Mouse (Mus musculus): Measurements from ENCODE around the gene Crk. TPM values are rescaled to one million over a fixed set of nuclear protein-coding genes. Genes with fewer than 3 reads are reported as not detected.

Crk gene
- polyA plus RNA-seq, 3 experiments from 2014 or later = 10.5 to 13.5 (median 12.0) TPM

DNA sequence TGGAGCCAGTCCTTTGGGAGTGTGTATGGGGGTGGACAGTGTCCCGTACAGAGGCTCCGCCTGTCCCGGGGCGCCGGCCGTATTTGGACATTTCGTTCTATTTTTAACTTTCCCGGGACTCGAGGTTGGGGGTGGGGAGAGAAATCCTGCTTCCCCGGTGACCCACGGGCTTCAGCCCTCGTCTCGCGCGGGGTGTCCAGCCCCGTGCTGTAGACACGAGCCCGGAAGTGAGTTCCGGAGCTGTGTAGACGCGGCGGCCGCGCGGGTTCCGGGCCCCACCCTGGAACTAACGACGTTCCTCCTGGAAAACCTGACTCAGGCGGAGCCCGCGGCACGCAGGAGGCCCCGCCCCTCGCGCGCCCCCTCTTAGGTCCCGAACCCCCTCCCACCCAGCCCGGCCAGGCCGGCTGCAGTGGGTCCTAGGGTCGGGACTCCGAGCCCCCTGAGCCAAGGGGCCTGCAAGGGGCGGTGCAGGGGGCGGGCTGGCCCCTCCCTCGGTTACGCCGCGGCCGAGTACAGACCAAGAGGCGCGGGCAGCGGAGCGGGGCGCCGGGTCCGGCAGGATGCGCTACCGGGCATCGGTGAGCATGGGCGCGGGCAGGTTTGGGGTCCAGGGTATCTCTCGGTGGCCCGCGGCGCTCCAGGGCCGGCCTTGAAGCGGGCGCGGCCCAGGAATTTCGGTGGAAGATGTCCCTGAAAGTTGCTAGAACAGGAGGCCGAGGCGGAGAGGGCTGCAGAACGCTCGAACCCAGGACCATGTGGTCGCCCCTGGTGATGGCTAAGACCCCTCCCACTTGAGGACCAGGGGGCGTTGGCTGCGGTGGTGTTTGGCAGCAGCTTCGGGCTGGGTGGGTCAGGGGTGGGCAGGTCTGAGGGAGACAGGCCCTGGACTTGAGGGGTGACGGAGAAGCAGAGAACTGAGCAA is 23.2 kb upstream of the Crk start:
- peak; percentile 24 for ATAC-seq

DNA sequence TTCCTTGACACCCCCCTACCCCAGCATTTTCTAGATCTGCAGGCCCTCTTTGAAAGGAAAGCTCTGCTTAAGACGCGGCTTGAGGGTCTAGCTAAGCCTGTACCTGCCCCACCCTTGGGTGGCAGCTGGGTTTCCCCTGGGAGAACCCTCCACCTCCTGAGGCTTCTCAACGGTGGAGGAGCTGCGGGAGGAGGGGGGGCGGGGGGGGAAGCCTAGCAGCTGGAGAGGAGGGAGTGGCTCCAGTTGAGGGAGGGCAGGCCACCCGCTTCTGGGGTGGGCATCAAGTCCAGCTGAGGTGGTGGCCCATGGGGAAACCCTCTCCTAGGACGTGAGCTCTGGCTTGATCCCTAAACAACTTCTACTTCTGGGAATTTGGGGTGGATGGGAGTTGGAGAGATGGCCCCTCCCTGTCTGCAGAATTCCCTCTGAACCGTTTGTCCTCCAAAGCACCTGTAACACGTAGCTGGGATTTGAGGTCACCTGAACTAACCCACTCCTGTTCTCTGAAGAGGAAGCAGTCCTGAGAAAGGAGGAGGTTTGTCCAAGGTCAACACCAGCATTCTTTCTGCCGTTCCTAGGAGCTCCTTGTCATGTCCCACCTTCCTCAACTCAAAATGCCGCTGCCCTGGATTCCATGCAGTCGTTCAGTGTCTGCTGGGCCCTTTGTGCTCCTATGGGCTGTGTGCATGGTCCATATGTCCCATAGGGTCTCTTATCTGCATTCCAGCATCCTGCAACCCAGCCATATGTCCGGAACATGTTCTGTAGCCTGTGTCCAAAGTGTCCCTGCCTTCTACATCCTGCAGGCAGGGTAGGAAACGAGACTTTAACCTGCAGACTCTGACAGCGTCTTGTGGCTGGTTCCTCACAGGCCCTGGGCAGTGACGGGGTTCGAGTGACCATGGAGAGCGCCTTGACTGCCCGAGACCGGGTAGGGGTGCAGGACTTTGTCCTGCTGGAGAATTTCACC is 22.2 kb upstream of the Crk start:
- ATAC-seq = no peak

DNA sequence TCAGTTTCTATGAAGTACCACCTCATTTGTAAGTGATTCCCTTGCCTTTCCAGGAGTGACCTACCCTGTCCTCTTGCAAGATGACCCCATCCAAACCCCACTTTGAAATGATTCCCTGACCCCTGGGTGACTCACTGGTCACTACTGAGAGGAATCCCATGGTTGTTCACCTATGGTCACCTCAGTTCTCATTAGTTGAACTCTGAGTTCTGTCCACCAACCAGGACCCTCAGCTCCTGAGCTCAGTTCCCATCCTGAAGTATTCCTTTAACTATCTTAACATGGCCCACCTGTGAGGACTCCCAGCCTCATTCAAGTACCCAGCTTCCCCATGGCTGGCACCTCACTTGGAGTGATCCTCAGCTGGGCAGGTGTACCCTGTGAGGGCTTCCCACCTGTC is 21.2 kb upstream of the Crk start:
- ATAC-seq = no peak

DNA sequence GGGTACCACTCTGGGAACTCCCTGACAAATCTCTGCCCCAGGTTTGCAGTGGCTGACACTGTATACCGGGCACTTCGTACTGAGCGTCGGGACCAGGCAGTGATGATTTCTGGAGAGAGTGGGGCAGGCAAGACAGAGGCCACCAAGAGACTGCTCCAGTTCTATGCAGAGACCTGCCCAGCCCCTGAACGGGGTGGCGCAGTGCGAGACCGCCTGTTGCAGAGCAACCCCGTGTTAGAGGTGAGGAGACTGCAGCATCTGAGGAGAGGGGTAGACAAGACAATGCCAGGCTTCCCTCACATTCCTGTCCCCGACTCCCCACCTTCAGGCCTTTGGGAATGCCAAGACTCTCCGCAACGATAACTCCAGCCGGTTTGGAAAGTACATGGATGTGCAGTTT is 20.7 kb upstream of the Crk start:
- ATAC-seq = no peak

DNA sequence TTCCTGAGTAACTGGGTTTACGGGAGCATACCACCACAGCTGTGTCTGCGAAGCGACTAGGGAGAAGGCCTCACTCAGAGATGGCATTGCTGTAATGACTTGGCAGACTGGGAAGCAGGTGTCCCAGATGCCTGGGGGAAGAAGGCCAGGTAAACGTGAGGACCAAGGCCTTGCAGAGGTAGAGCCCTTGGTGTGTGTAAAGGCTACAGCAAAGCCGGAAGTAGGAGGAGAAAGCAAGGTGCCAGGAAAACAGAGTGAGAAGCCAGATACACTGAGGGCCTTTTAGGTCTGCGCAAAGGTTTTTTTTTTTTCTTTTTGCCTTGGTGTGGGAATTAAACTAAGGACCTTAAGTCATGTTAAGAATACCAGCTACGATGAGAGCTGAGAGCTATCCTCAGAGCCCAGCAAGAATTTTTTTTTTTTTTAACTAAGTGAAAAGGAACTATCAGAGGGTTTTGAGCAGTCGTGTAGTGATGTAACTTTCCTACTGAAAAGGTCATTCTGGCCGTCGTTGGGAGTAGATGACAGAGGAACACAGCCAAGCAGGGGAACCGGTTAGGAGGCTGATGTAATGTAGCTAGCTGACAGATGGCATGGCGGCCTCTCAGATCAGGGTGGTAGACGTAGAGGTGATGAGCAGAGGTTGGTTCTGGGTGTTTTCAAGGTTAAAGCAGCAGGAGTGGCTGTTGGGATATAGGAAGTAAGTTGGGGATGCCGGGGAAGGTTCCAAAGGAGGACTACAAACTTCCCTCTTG is 19.9 kb upstream of the Crk start:
- no peak for ATAC-seq

DNA sequence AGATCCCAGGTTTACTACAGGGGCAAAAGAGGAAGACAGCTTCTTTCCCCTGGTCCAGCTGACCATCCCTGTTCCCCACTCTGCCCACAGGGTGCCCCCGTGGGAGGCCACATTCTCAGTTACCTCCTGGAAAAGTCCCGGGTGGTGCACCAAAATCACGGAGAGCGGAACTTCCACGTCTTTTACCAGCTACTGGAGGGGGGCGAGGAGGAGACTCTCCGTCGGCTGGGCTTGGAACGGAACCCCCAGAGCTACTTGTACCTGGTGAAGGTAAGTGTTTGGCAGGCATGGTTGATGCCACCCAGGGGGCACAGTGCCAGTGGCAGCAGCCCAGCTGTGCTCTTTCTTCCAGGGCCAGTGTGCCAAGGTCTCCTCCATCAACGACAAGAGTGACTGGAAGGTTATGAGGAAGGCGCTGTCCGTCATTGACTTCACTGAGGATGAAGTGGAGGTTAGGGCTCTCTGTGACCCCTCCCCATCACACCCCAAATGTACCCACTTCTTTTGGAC is 18.9 kb upstream of the Crk start:
- ATAC-seq = no peak

DNA sequence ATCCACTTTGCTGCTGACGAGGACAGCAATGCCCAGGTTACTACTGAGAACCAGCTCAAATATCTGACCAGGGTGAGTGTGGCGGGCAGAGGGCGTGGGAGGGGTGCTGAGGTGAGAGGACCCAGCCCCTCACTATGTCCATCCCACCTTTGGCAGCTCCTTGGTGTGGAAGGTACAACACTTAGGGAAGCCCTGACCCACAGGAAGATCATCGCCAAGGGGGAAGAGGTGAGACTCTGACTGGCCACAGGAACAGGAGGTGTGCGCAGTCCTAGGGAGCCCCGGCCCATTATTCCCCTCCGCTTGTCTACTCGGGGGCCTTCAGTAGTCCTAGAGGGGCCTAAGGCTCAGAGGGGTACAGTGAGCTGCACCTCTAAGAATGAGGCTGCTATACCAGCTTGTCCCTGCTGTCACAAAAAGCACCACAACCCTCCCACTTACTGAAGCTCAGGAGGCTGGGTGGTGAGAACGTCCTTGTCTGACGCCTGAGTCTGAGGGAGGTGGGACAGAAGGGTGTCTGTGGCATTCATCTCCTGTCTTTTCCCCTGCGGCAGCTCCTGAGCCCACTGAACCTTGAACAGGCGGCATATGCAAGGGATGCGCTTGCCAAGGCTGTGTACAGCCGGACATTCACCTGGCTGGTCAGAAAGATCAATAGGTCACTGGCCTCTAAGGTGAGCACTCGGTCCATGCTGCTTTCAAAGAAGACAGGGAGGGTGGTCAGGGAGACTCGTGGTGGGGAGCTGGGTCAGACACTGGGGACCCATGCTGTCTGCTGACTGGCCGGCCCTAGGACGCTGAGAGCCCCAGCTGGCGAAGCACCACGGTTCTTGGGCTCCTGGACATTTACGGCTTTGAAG is 17.9 kb upstream of the Crk start:
- no peak for ATAC-seq

DNA sequence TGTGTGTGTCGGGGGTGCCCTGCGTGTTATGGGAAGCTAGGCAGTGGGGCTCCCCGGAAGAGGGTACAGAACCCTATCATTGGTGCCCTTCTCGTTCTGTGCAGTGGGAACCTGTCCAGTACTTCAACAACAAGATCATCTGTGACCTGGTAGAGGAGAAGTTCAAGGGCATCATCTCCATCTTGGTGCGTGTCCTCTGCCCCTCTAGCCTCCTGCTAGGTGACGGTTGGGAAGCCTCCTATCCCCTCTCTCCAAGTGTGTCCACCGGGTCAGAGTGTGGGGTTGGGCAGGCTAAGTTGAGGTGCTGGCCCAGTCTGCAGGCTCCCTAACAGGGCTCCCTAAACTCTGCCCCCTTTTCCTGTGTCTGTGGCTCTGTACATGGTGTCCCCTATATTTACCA is 16.9 kb upstream of the Crk start:
- no peak for ATAC-seq

DNA sequence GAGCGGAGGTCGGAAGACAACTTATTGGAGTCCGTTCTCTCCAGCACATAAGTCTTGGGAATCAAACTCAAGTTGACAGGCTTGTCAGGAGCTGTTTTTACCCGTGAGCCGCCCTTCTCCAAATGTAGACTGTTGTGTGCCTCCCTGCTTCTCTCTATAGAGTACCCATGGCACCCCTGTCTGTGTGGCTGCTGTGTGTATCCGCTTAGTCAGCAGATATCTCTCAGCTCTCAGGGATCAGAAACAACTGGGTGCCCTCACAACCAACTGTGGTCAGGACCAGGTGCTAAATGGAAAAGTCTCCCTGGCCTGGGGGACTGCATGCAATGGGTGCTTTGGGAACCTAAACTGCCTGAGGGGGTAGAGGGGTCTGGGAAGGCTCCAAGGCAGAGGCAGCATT is 12.8 kb upstream of the Crk start:
- ATAC-seq = no peak

DNA sequence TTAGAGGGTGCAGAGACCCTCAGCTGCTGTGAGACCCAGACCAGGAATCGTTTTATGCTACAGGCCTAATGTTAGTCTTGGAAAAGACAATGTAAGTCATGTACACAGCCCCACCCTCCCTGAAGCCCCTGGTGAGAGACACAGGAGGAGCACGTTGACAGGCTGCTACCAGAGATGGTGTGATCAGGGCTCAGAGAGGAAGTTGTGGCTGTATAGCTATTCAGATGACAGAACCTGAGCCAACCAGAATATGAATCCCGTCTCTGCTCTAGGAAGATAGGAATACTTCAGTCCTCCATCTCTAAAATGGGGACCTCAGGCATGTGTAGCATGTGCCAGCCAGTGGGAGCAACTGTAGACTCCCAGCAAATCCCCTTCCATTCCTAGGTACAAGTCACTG is 10.4 kb upstream of the Crk start:
- no peak for ATAC-seq

DNA sequence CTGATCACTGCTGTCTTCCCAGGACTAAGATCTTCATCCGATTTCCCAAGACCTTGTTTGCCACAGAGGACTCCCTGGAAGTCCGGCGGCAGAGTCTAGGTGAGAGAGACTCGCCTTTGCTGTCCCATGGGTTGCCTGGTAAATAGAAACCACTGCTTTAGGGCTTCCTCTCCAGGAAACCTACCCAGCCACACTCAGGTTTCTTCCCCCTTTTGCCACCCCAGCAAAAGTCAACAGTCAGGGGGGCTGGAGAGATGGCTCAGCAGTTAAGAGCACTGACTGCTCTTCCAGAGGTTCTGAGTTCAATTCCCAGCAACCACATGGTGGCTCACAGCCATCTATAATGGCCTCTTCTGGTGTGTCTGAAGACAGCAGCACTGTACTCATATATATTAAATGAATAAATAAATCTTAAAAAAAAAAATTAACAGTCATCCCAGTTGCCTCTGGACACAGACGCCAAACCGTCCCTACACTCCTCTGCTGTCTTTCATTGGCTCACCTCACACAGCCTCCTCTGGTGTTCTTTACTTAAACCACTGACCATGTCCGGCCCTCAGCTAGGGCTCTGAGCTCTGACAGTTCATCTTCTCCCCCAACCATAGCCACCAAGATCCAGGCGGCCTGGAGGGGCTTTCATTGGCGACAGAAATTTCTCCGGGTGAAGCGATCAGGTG is 9.7 kb upstream of the Crk start:
- ATAC-seq = no peak

DNA sequence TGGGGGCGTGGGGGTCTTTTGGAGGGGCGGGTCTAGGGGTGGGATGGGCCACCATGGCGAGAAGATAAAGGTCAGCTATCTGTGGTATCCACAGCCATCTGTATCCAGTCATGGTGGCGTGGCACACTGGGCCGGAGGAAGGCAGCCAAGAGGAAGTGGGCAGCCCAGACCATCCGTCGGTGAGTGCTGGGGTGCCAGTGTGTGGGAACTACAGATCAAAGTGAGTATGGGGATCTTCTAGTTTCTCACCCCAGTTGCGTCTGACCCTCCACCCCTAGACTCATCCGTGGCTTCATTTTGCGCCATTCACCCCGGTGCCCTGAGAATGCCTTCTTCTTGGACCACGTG is 9.2 kb upstream of the Crk start:
- no peak for ATAC-seq

DNA sequence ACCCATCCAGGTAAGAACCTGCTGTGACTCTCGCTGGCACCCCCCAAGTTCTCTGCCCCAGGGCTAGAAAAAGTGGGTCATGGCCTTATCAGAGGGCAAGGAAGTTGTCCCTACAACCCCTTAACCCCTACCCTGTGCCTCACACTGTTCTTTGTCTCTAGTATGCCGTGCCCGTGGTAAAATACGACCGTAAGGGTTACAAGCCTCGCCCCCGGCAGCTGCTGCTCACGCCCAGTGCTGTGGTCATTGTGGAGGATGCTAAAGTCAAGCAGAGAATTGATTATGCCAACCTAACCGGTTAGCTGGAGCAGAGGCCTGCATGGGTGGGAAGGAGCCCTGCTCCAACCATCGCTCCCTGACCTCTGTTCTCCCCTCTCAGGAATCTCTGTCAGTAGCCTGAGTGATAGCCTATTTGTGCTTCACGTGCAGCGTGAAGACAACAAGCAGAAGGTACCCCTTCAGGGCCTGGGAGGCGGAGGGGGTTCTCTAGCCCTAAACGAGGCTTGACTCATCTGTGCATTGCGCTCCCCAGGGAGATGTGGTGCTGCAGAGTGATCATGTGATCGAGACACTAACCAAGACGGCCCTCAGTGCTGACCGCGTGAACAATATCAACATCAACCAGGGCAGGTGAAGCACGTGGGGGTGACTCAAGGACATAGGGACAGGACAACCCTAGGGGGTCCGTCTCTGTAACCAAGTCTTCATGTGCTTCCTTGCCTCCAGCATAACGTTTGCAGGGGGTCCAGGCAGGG is 7.5 kb upstream of the Crk start:
- no peak for ATAC-seq

DNA sequence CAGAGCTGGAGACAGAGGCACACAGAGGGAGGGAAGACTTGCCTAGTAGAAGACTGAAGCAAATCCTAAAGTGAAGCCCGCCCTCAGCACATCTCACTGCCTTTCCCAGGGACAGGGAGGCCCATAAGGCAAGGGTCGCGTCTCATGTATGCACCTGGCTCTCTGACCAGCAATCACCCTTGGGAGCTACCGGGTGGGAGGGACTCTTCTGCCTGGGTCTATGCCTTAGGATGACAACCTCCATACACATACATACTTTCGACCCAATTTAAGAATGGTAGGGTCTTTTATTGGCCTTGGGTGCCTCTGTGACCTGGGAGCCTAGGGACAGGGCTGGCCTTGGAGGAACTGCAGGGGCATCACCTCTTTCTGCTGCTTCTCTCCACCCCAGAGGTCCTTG is 5.6 kb upstream of the Crk start:
- ATAC-seq = no peak

DNA sequence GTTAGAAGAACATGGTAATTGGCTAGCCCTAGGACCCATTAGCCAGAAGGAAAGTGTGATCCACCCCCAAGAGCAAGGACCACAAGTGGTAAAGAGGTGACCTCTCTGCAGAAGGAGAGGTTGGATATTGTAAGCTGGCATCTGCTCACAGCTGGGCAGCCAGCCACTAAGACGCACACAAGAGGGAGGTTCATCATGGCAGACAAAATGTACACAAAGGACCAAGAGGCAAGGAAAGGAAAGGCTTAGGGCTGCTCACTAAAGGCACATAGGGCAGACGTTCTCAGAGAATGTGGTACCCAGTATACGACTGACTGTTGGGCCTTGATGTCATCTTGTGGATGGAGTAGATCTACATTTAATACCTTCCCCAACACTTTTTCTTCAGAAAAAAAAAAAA is 4.2 kb upstream of the Crk start:
- ATAC-seq = no peak

DNA sequence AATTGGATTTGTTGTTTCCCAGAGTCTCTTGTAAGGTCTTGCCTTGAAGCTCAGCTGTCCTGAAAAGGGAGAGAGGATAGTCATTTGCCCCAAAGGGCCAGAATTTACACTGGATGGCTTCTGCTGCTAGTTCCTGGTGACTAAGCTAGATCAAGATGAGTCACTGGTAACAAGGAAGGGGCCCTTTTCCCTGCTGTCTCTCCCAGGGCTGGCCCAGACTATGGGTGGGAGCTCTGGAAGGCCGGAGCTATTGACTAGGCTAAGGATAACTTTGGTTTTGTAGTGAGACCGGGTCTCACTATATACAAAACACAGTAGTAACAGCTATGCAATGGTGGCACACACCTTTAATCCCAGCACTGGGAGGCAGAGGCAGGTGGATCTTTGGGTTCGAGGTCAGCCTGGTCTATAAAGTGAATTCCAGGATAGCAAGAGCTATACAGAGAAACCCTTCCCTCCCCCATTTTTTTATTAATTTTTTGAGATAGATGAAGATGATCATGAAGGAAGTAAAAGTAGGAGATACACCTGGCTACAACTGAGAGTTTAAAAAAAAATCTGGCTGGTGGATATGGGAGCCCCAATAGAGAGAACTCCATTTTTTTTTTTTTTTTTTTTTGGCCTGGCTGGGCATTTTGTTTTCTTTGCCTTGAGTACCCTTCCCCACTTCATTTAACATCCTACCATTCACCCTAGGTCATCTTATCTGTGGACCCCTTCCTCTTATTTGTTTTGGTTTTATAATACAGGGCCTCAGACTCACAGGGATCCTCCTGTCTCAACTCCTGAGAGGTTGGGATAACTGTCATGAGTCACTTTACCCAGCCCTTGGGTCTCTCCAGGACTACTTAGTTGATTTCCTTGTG is 945 bp upstream of the Crk start:
- ATAC-seq = no peak

DNA sequence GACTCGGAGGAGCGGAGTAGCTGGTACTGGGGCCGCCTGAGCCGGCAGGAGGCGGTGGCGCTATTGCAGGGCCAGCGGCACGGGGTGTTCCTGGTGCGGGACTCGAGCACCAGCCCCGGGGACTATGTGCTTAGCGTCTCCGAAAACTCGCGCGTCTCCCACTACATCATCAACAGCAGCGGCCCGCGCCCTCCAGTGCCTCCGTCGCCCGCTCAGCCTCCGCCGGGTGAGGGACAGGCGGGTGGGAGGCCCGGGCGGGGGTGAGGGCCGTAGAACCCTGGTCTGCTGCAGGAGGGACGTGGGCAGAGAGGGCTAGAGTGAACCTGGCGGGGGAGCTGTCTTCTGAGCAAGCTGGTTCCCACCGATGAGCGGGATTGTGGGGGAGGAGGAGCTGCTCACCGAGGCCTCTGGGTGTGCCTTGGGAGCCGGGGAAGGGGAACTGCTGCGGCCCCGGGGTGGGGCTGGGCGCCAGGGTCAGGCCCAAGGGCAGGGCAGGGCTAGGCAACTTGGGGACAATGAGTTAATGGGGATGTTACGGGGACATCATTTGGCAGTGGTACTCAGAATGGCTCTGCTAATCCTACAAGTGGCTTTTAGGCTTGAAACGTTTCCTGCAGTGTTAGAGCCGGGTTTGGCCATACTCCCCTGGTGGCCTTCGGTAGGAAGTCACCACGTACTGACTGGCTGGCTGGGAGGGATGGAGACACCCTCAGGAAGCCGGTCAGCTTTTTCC is 546 bp downstream of the Crk start:
- peak; percentile 33 for ATAC-seq

DNA sequence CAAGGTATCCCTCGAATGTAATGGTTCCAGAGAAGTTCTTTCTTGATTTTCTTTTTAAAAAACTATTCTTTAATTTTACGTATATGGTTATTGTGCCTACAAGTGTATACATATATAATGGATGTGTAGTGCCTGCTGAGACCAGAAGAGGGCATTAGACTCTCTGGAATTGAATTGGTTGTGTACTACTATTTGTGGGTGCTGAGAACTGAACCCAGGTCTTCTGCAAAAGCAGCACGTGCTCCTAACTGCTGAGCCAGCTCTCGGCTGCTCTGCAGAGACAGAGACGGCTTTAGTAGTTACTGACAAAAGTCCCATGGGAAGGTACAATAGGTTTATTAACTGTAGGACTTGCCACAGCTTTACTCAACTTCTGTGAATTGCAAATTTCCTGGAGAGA is 5.4 kb downstream of the Crk start:
- ATAC-seq = no peak

DNA sequence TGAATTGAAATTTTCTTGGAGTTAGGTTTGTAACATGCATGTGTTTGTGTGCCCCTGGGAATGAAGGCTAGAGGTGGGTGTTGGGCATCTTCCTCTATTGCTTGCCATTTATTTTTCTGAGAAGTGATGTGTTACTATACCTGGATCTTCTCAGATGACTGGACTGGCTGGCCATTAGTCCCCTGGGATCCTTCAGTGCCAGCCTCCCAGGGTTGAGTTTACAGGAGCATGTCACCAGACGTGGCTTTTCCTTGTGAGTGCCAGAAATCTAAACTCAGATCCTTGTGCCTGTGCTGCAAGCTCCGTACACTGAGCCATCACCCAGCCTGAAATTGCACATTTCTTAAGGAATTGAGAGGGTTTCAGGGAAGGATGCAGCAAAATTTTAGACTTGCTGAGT is 5.9 kb downstream of the Crk start:
- no peak for ATAC-seq

Measured in inflammation-experienced regulatory T-cells, adult 6 months (primary cell).